Mouse (Mus musculus): ENCODE measurements around the gene Gm26602.

Gm26602 gene

DNA sequence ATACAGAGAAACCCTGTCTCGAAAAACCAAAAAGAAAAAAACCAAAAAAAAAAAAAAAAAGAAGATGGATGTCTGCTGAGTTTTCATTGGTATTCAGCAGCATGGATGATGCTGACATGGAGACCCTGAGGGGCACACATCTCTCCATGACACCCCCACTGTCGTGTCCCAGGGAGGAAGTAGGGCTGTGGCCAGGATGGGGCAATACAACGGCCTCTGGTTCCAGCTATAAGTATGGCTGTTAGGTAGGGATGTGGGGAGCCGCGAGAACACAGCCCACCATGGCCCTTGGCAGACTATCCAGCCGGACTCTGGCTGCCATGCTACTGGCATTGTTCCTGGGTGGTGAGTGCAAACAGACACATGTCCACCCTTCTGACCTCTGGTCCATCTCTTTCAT lies 24.6 kb upstream of the Gm26602 start, which contains the start of gene Elane:
TSS of gene Elane (plus strand) at position 194 of the 400 bp plus-strand sequence.
- DNase-seq: no peak

DNA sequence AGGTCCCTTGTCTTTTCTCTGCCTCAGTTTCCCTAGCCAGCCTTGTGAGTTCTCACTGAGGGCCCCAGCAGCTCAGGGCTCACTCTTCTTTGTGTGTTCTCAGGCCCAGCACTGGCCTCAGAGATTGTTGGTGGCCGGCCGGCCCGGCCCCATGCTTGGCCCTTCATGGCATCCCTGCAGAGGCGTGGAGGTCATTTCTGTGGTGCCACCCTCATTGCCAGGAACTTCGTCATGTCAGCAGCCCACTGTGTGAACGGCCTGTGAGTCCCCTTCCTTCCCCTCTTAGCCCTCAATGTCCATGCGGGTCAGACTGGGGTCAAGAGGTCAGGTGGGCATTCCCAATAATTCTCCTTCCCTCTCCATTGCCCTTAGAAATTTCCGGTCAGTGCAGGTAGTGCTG lies 24.0 kb upstream of the Gm26602 start:
- no peak for DNase-seq

- DNase-seq: no peak
These were observed 21.3 kb upstream of the Gm26602 start for GRCm38 (mm10) chr10:79889386-79889785.

GRCm38 (mm10) chr10:79890670-79891069 lies 20.0 kb upstream of the Gm26602 start, which contains the start of gene Cfd:
TSS of gene Cfd (plus strand) at chr10:79890853.
- DNase-seq: no peak

DNA sequence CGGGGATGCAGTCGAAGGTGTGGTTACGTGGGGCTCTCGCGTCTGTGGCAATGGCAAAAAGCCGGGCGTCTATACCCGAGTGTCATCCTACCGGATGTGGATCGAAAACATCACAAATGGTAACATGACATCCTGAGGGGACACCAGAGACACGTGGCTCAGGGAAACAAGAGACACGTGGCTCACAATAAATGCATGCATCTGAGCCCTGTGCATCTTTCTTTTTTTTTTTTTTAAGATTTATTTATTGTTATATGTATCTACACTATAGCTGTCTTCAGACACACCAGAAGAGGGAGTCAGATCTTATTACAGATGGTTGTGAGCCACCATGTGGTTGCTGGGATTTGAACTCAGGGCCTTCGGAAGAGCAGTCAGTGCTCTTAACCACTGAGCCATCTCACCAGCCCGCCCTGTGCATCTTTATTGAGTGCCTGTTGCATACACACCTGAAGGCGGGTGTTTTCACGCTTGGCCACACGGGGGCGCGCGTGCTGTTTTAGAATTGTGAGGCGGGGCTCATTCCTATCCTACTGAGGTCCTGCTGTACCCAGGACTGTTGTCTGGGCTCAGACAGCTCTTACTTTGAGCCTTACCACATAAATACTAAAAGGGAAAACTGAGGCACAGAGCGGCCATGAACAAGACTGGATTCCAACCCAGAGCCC lies 18.1 kb upstream of the Gm26602 start:
- DNase-seq: peak; percentile 94 to 95

DNA sequence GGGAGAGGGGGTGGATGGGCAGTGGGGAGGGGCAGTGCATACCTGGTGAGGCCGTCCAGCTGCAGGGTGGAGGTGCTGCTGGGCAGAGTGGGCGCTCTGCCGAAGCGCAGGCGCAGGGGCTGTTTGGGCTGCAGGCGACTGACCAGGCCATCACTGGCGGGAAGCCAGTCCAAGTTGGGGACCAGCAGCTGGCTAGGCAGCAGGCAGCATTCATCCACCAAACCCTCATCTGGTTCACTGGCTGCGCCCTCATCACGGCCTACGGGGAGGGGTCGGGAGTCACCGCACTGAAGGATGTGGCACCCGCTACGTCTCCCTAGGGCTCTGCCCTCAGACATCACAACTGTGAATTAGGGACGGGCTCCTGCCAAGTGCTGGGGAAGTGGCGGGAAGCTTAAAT lies 14.3 kb upstream of the Gm26602 start:
- DNase-seq: peak; percentile 63 to 68

GRCm38 (mm10) chr10:79896814-79897213 lies 13.8 kb upstream of the Gm26602 start:
- no peak for DNase-seq

GRCm38 (mm10) chr10:79897316-79898245 lies 13.1 kb upstream of the Gm26602 start:
- no peak for DNase-seq

DNA sequence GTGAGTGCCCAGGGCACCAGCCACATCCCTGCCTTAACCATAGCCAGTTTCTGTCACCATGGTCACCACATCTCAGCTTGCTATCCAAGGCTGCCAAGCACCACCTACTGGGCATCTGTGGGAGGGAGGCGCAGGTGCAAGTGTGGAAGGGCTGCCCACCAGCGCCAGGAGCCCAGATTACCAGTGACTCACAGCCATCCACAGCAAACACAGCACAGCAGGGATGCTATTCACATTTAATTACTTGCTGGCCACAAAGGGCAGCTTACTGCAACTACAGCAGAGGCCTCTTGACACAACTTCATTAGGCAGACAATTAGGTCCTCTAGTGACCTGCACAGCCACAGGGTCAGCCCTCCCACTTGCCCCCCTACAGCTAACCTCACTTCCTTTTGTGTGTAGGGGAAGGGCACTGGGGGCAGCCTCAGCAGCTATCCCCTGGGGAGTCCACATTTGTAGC lies 9.7 kb upstream of the Gm26602 start:
- DNase-seq: peak; percentile 66 to 80

- peak in 1 of 2 experiments; percentile 30 for DNase-seq
These were observed 3.9 kb upstream of the Gm26602 start for GRCm38 (mm10) chr10:79906712-79907111.

GRCm38 (mm10) chr10:79907415-79907814 lies 3.2 kb upstream of the Gm26602 start:
- DNase-seq: peak in 1 of 2 experiments; percentile 13

- DNase-seq: peak; percentile 98
These were observed 2.2 kb upstream of the Gm26602 start, which contains the start of gene Med16 for GRCm38 (mm10) chr10:79908167-79909091. TSS of gene Med16 (minus strand) at chr10:79908923.

DNA sequence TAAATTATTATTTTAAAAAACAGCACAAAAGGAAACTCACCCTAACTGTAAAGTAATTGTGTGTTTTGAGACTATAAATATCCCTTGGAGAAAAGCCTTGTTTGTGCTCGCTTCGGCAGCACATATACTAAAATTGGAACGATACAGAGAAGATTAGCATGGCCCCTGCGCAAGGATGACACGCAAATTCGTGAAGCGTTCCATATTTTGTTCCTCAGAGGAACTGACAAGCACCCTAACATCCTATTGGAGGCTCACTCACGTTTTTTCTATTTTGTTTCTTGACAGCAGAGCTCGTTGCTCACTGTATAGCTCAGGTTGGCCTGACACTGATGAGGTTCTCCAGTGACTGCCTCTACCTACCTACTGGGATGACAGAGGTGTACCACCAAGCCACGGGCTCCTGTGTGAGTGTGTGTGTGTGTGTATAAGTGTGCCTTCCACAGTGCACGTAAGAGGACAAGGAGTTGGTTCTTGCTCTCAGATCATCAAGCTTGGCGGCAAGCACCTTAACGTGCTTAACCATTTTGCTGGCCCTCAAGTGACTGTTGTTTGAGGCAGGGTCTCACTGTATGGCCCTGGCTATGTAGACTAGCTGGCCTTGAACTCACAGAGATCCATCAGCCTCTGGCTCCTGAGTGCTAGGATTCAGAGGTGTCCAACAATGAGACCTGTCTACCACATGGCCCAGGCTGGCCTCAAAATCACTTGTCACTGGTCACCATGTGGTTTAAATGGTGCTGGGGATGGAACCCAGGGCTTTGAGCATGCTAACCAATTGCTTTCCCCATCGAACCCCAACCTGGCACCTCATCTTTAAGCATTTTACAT lies 1.3 kb upstream of the Gm26602 start:
- peak; percentile 41 to 72 for DNase-seq

- DNase-seq: no peak
These were observed 1.8 kb downstream of the Gm26602 start for GRCm38 (mm10) chr10:79912412-79912811.

GRCm38 (mm10) chr10:79914131-79914947 lies 3.7 kb downstream of the Gm26602 start:
- peak; percentile 54 to 68 for DNase-seq

GRCm38 (mm10) chr10:79914948-79915596 lies 4.4 kb downstream of the Gm26602 start:
- peak; percentile 35 to 56 for DNase-seq

DNA sequence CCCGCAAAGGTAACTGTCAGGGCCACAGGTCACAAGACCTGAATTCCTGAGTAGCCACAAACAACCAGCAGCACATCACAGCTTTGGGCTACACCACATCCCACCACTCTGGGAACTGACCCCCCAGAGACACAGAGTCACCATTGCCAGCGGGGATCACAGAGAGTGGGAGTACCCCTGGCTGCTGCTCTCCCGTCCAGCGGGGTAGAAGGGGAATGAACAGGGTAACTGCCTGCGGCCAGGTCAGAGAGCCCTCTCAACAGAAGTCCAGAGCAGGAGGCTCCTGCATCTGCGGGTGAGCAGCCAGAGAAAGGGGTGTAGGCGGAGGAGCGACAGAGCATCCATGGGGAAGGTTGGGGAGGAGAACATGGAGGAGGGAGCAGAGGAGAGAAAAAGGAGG lies 5.4 kb downstream of the Gm26602 start:
- DNase-seq: peak; percentile 30 to 43

GRCm38 (mm10) chr10:79916808-79917531 lies 6.3 kb downstream of the Gm26602 start, which contains the start of gene Kiss1r:
TSS of gene Kiss1r (plus strand) at chr10:79916971.
- DNase-seq: peak; percentile 92

DNA sequence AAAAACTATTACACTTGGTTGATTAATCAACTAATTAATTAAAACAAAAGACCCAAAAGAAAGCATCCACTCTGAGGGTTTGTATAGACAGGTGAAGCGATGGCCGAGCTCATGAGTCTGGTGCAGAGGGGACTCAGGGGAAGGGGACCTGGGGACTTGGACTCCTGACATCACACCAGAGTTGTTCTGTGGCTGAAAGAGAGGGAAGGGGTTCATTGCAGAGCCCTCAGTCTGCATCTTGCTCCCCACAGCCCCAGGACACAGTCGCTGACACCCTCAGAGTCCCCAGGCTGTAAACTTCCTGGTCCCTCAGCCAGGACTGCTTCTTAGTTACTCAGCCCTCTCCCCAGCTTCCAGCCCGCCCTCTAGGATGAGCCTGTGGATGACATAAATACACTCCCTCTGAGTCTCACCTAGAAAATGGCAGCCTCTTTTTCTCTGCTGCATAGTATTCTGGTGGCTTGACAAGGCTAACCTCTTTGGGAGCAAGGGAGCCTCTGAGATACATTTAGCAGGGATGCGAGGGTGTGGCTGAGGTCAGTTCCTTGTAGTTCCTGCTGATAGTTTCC lies 7.0 kb downstream of the Gm26602 start:
- no peak for DNase-seq

All from cerebellum, postnatal 10 days (tissue).